Mouse (Mus musculus) hindbrain, postnatal 0 days (tissue): ENCODE measurements around the gene Scd4. TPM values are rescaled to one million over a fixed set of nuclear protein-coding genes. Genes with fewer than 3 reads are reported as not detected.

Source experiments
- ATAC-seq: fragments of 200-750 bp; cut with Nextera tagmentation; 2 replicates; pipeline ENCODE4 v1.8.0; 2017; ENCODE audit warnings: mild to moderate bottlenecking, moderate TSS enrichment, moderate library complexity
- DNase-seq: peaks from one replicate; pipeline ENCODE4 v3.0.0-alpha.2; 2015; ENCODE audit warnings: low spot score
- H3K27ac ChIP-seq: fragments of 300-500 bp; sonication (generic); 2 replicates; pipeline ENCODE4 v1.5.1; 2014; ENCODE audit warnings: mild to moderate bottlenecking
- H3K27me3 ChIP-seq: fragments of 300-500 bp; sonication (generic); 2 replicates; pipeline ENCODE4 v1.6.1; 2014; ENCODE audit warnings: low read length, mixed read lengths; ENCODE audit not compliant: insufficient read depth
- H3K36me3 ChIP-seq: fragments of 300-500 bp; sonication (generic); 2 replicates; pipeline ENCODE4 v1.6.1; 2014; ENCODE audit warnings: low read length, mixed read lengths; ENCODE audit not compliant: insufficient read depth
- H3K4me1 ChIP-seq: fragments of 300-500 bp; sonication (generic); 2 replicates; pipeline ENCODE4 v1.6.1; 2014; ENCODE audit warnings: antibody characterized with exemption, low read length, mixed read lengths; ENCODE audit not compliant: insufficient read depth
- H3K4me2 ChIP-seq: fragments of 300-500 bp; sonication (generic); 2 replicates; pipeline ENCODE4 v1.6.1; 2014; ENCODE audit warnings: low read depth, mild to moderate bottlenecking, low read length, moderate library complexity, mixed read lengths
- H3K4me3 ChIP-seq: fragments of 300-500 bp; sonication (generic); 2 replicates; pipeline ENCODE4 v1.5.1; 2014; ENCODE audit warnings: low read length
- H3K9ac ChIP-seq: fragments of 300-500 bp; sonication (generic); replicated peaks from 2 replicates; pipeline ENCODE4 v1.6.1; 2014; ENCODE audit warnings: mild to moderate bottlenecking, low read length, moderate library complexity, mixed read lengths
- H3K9me3 ChIP-seq: fragments of 300-500 bp; sonication (generic); 2 replicates; pipeline ENCODE4 v1.6.1; 2016; ENCODE audit warnings: low read length, mixed read lengths
- CTCF ChIP-seq: IDR thresholded peaks from 2 replicates; pipeline ENCODE4 v1.5.1; 2016; ENCODE audit warnings: antibody characterized with exemption, control low read depth, low read depth
- WGBS: fragments of 180-500 bp; shearing (Covaris S2); extraction: QIAGEN DNeasy Blood & Tissue Kit; methylation state at CpG from one replicate; pipeline ENCODE4 v1.1.7; 2014; 5-methylcytosine and 5-hydroxymethylcytosine counted together
- polyA plus RNA-seq: library from polyadenylated mRNA; unstranded; fragments of >200 nt; fragmentation: Nextera tagmentation; extraction: Ambion mirVana; gene quantifications from 2 replicates; pipeline ENCODE4 v1.2.1, GENCODE M21; 2015
- total RNA-seq: library from RNA; depleted of rRNA; stranded (reverse); fragments of >200 nt; gene quantifications from 2 replicates; pipeline ENCODE4 v1.2.3, GENCODE M21; 2014

The Scd4 gene
- total and polyA plus RNA-seq, 2 experiments from 2014 or later: 0.09 to 0.84 TPM

- H3K27ac ChIP-seq: no peak overlapping the region
- no peak for DNase-seq
- H3K9ac ChIP-seq: no peak overlapping the region
- 27% methylated on average over 3 of the region's 3 CpGs for WGBS
- H3K4me2 ChIP-seq: no peak overlapping the region
- no peaks in the 10 kb centered on the region for H3K27me3 ChIP-seq
- no peaks in the 10 kb centered on the region for H3K36me3 ChIP-seq
- no peaks in the 10 kb centered on the region for H3K9me3 ChIP-seq
- TF ChIP-seq CTCF: no peak
- ATAC-seq: no peak
- H3K4me1 ChIP-seq: no peaks in the 10 kb centered on the region
- no peak overlapping the region for H3K4me3 ChIP-seq
Observed at GRCm38 (mm10) chr19:44376511-44376951, 43.6 kb downstream of the Scd4 start.

- Histone ChIP-seq H3K4me2 (no peak overlapping the region), H3K36me3 (no peaks in the 10 kb centered on the region), H3K9ac (no peak overlapping the region), H3K9me3 (no peaks in the 10 kb centered on the region), H3K4me3 (no peak overlapping the region), H3K4me1 (no peaks in the 10 kb centered on the region), H3K27ac (no peak overlapping the region), H3K27me3 (no peaks in the 10 kb centered on the region)
- no peak for TF ChIP-seq CTCF
- no peak for ATAC-seq
- WGBS: 49% methylated on average over 5 of the region's 5 CpGs
- DNase-seq: no peak
Observed at GRCm38 (mm10) chr19:44377629-44378375, 44.9 kb downstream of the Scd4 start.

- Histone ChIP-seq H3K4me2 (no peak overlapping the region), H3K4me1 (no peaks in the 10 kb centered on the region)
- no peak for ATAC-seq
Observed at GRCm38 (mm10) chr19:44379090-44379489, 46.2 kb downstream of the Scd4 start.

GRCm38 (mm10) chr19:44380065-44380464 is 47.2 kb downstream of the Scd4 start:
- Histone ChIP-seq H3K27me3 (no peaks in the 10 kb centered on the region), H3K27ac (no peak overlapping the region), H3K4me3 (no peak overlapping the region), H3K9ac (no peak overlapping the region), H3K4me1 (no peaks in the 10 kb centered on the region), H3K36me3 (no peaks in the 10 kb centered on the region), H3K9me3 (no peaks in the 10 kb centered on the region), H3K4me2 (no peak overlapping the region)
- ATAC-seq (no peak), DNase-seq (no peak)
- TF ChIP-seq CTCF: no peak
- WGBS: 86% methylated on average over 4 of the region's 4 CpGs

More at GRCm38 (mm10) chr19:44379090-44379489, 46.2 kb downstream of the Scd4 start:
- TF ChIP-seq CTCF: no peak
- Histone ChIP-seq H3K9ac (no peak overlapping the region), H3K27me3 (no peaks in the 10 kb centered on the region), H3K27ac (no peak overlapping the region), H3K9me3 (no peaks in the 10 kb centered on the region), H3K36me3 (no peaks in the 10 kb centered on the region), H3K4me3 (no peak overlapping the region)
- no peak for DNase-seq

- no peak overlapping the region for H3K27ac ChIP-seq
- no peaks in the 10 kb centered on the region for H3K9me3 ChIP-seq
- no peak overlapping the region for H3K4me3 ChIP-seq
- 78% methylated on average over 12 of the region's 12 CpGs for WGBS
- no peaks in the 10 kb centered on the region for H3K36me3 ChIP-seq
- H3K4me1 ChIP-seq: peaks cover 1% of the 10 kb centered on the region; the same call in 1 of the 2 replicates
- ATAC-seq (no peak), DNase-seq (no peak)
- no peaks in the 10 kb centered on the region for H3K27me3 ChIP-seq
- H3K4me2 ChIP-seq: no peak overlapping the region
- H3K9ac ChIP-seq: no peak overlapping the region
- TF ChIP-seq CTCF: no peak
Observed at GRCm38 (mm10) chr19:44382682-44383321, 49.9 kb downstream of the Scd4 start.

- no peak overlapping the region for H3K4me2 ChIP-seq
- H3K9me3 ChIP-seq: no peaks in the 10 kb centered on the region
- H3K4me3 ChIP-seq: no peak overlapping the region
- H3K36me3 ChIP-seq: no peaks in the 10 kb centered on the region
- H3K4me1 ChIP-seq: peaks cover 12% of the 10 kb centered on the region
- WGBS: 76% methylated on average over 6 of the region's 6 CpGs
- ATAC-seq (no peak), DNase-seq (peak; percentile 26)
- H3K27me3 ChIP-seq: no peaks in the 10 kb centered on the region
- no peak overlapping the region for H3K27ac ChIP-seq
- TF ChIP-seq CTCF: no peak
- no peak overlapping the region for H3K9ac ChIP-seq
Observed at GRCm38 (mm10) chr19:44385887-44386498, 53.1 kb downstream of the Scd4 start.
